Mouse (Mus musculus): ENCODE data around the gene Mcm2. TPM values are rescaled to one million over a fixed set of nuclear protein-coding genes. Genes with fewer than 3 reads are reported as not detected.

Gene Mcm2
- polyA plus RNA-seq, 1 experiment from 2014 or later, result 120 TPM

Other genes starting within 250 kb of the Mcm2 start
- gene Mgll, start 174.4 kb downstream of the Mcm2 start, polyA plus RNA-seq (2016; fragmentation: Nextera tagmentation; extraction: Ambion mirVana), result 8.4 and 9.3 TPM in 2 replicates
- 37.3 and 38.2 TPM in 2 replicates for gene Abtb1, start 56.8 kb downstream of the Mcm2 start, polyA plus RNA-seq (2016; fragmentation: Nextera tagmentation; extraction: Ambion mirVana)
- gene Podxl2, start 23.7 kb downstream of the Mcm2 start, polyA plus RNA-seq (2016; fragmentation: Nextera tagmentation; extraction: Ambion mirVana), result 362 and 381 TPM in 2 replicates
- gene Tpra1, start 3.5 kb upstream of the Mcm2 start, polyA plus RNA-seq (2016; fragmentation: Nextera tagmentation; extraction: Ambion mirVana), result 60.6 and 61.2 TPM in 2 replicates

Measured in neural tube, embryonic 12.5 days (tissue).